Mouse (Mus musculus) NIH3T3 (cell line): ENCODE measurements around the gene Gnb2.

ENCODE experiments used
- DNase-seq: peaks from one replicate; pipeline ENCODE4 v3.0.0-alpha.2; 2012; ENCODE audit warnings: low read depth

The Gnb2 gene

GRCm38 (mm10) chr5:137519691-137520550, 13.4 kb downstream of the Gnb2 start:
- DNase-seq: no peak

- DNase-seq: peak; percentile 55
Measured at GRCm38 (mm10) chr5:137518436-137518835, 14.9 kb downstream of the Gnb2 start, which contains the start of gene Gigyf1. Gigyf1 (plus strand) TSS chr5:137518548.

GRCm38 (mm10) chr5:137514811-137515210, 18.5 kb downstream of the Gnb2 start:
- no peak for DNase-seq

- no peak for DNase-seq
Measured at GRCm38 (mm10) chr5:137513951-137514721, 19.2 kb downstream of the Gnb2 start.

- peak; percentile 59 for DNase-seq
Measured at GRCm38 (mm10) chr5:137512847-137513794, 20.2 kb downstream of the Gnb2 start.

- DNase-seq: no peak
Measured at GRCm38 (mm10) chr5:137511706-137512105, 21.6 kb downstream of the Gnb2 start.

GRCm38 (mm10) chr5:137510573-137511390, 22.5 kb downstream of the Gnb2 start:
- DNase-seq: peak; percentile 24

- DNase-seq: peak; percentile 83
Measured at GRCm38 (mm10) chr5:137510014-137510501, 23.3 kb downstream of the Gnb2 start.

GRCm38 (mm10) chr5:137504041-137504440, 29.3 kb downstream of the Gnb2 start:
- peak; percentile 37 for DNase-seq

GRCm38 (mm10) chr5:137502667-137503110, 30.6 kb downstream of the Gnb2 start:
- peak; percentile 94 for DNase-seq

GRCm38 (mm10) chr5:137501709-137502666, 31.3 kb downstream of the Gnb2 start, which contains the start of gene Pop7:
Pop7 (minus strand) TSS chr5:137502518.
- peak; percentile 100 for DNase-seq

GRCm38 (mm10) chr5:137500186-137500585, 33.1 kb downstream of the Gnb2 start:
- no peak for DNase-seq

GRCm38 (mm10) chr5:137493831-137494230, 39.5 kb downstream of the Gnb2 start:
- DNase-seq: peak; percentile 22

GRCm38 (mm10) chr5:137491559-137491958, 41.8 kb downstream of the Gnb2 start:
- peak; percentile 62 for DNase-seq

GRCm38 (mm10) chr5:137487616-137488015, 45.7 kb downstream of the Gnb2 start:
- DNase-seq: peak; percentile 37

- DNase-seq: no peak
Measured at GRCm38 (mm10) chr5:137485851-137486155, 47.5 kb downstream of the Gnb2 start.

GRCm38 (mm10) chr5:137485071-137485850, 48.0 kb downstream of the Gnb2 start:
- no peak for DNase-seq

- peak; percentile 18 for DNase-seq
Measured at GRCm38 (mm10) chr5:137481897-137482296, 51.4 kb downstream of the Gnb2 start.

GRCm38 (mm10) chr5:137481138-137481537, 52.2 kb downstream of the Gnb2 start:
- DNase-seq: peak; percentile 94
